ENCODE assay signal across 9 mouse cellular contexts in the genomic region with DNA sequence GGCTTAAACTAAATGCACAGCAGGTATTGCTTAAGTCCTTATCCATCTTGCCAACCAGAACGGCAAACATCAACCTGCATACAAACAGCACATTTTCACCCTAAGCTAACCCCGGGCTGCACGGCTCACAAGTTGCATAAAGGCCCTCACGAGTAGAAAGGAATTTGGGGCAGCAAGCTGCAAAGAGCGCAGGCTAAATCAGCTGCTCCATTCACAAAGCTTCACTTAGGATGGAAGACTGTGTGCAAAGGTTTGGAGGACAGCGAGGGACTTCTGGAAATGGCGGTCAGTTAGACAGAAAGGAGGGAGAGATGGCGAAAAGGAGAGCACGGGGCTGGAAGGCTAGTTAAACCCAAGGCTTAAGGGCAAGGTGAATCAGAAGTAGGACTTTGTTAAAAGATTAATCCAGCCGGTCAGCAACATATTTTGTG. TPM values are rescaled to one million over a fixed set of nuclear protein-coding genes. Genes with fewer than 3 reads are reported as not detected.
DNase-seq lines count a peak whose midpoint lies in the region; ATAC-seq and TF ChIP-seq lines count a peak whose summit lies in the region.
"Had no signal": no experiment of that assay in that cellular context is flagged by ENCODE, and none has a peak within 500 bp of the region (broad histone marks: within the 10 kb centered on the region; RNA-seq: fewer than 3 reads in every experiment).

No protein-coding gene starts in this region.

- H3K4me1 ChIP-seq in lung, adult 2 months (ENCODE audit: control insufficient read depth, insufficient read depth, low read length), result peaks cover 9% of the 10 kb centered on the region
- 0 out of 2 replicates have a peak, but pooled peaks cover 2% of the 10 kb centered on the region for H3K4me1 ChIP-seq in hindbrain, embryonic 11.5 days (replicated peaks; ENCODE audit: control insufficient read depth, insufficient read depth, low read length)
- H3K4me1 ChIP-seq in limb, embryonic 13.5 days, result peaks cover 37% of the 10 kb centered on the region

- DNase-seq in lung, adult 18-20 months, result peak; percentile 42 to 63
- no peak for DNase-seq in lung, adult 2 months
- DNase-seq in hindbrain, embryonic 11.5 days (ENCODE audit: low spot score), result peak; percentile 34
- DNase-seq in spleen, postnatal 36 days (ENCODE audit: low spot score in 2 of 2), result no peak
- DNase-seq in left cerebral cortex, adult 8-10 months (ENCODE audit: low spot score in 2 of 2), result no peak
- no peak for DNase-seq in cerebellum, postnatal 14 days

- TF ChIP-seq POLR2A in lung, adult 2 months (IDR thresholded peaks at IDR 0.05; ENCODE audit: borderline replicate concordance, extremely low read depth, low read depth, low read length), result no peak
- no peak for TF ChIP-seq POLR2A in myocyte (IDR thresholded peaks at IDR 0.05; ENCODE audit: insufficient read length, low read depth)

- H3K79me2 ChIP-seq in myocyte (ENCODE audit: control insufficient read depth, insufficient read depth), result peaks cover 26% of the 10 kb centered on the region

- no peak overlapping the region for H3ac ChIP-seq in myocyte (ENCODE audit: control insufficient read depth, insufficient read length)

- H3K4me3 ChIP-seq in lung, adult 2 months (replicated peaks; ENCODE audit: extremely low read depth, low read depth, low read length), result no peak overlapping the region
- H3K4me3 ChIP-seq in hindbrain, embryonic 11.5 days (ENCODE audit: low read depth, low read length), result no peak overlapping the region
- no peak overlapping the region for H3K4me3 ChIP-seq in limb, embryonic 13.5 days
- no peak overlapping the region for H3K4me3 ChIP-seq in myocyte

- H3K27ac ChIP-seq in hindbrain, embryonic 11.5 days (ENCODE audit: low read depth, low read length), result no peak overlapping the region
- H3K27ac ChIP-seq in limb, embryonic 13.5 days, result no peak overlapping the region

- 45% methylated on average over 10 of the region's 10 CpGs for WGBS in lung, adult 2 months
- 40% methylated on average over 10 of the region's 10 CpGs for WGBS in hindbrain, embryonic 11.5 days
- WGBS in limb, embryonic 13.5 days, result 44% methylated on average over 10 of the region's 10 CpGs

- no peak for ATAC-seq in hindbrain, embryonic 11.5 days (ENCODE audit: low FRiP score)
- no peak for ATAC-seq in limb, embryonic 13.5 days (ENCODE audit: low FRiP score, low read depth)

- H3K27me3 ChIP-seq in hindbrain, embryonic 11.5 days (ENCODE audit: control insufficient read depth, insufficient read depth, low read length), result no peaks in the 10 kb centered on the region
- H3K27me3 ChIP-seq in limb, embryonic 13.5 days, result no peaks in the 10 kb centered on the region; the same call in 1 of the 2 replicates
- no peaks in the 10 kb centered on the region for H3K27me3 ChIP-seq in myocyte (ENCODE audit: control insufficient read depth, insufficient read depth, insufficient read length)

- H3K9ac ChIP-seq in hindbrain, embryonic 11.5 days (ENCODE audit: low read depth, low read length), result no peak overlapping the region
- H3K9ac ChIP-seq in limb, embryonic 13.5 days, result no peak overlapping the region

- TF ChIP-seq CTCF in lung, adult 2 months (IDR thresholded peaks at IDR 0.05; ENCODE audit: insufficient read depth, low read length), result no peak

- H3K4me2 ChIP-seq in hindbrain, embryonic 11.5 days (replicated peaks; ENCODE audit: low read depth, low read length), result no peak overlapping the region
- peak overlapping the region; percentile 88 for H3K4me2 ChIP-seq in limb, embryonic 13.5 days (replicated peaks)
- H3K4me2 ChIP-seq in myocyte (ENCODE audit: low read depth), result peak overlapping the region; percentile 75

- no peaks in the 10 kb centered on the region for H3K36me3 ChIP-seq in hindbrain, embryonic 11.5 days (ENCODE audit: control insufficient read depth, insufficient read depth, low read length)
- no peaks in the 10 kb centered on the region for H3K36me3 ChIP-seq in limb, embryonic 13.5 days
- peaks cover 12% of the 10 kb centered on the region for H3K36me3 ChIP-seq in myocyte (ENCODE audit: control insufficient read depth, insufficient read depth)

- no peaks in the 10 kb centered on the region for H3K9me3 ChIP-seq in hindbrain, embryonic 11.5 days (ENCODE audit: control insufficient read depth, low read length)
- H3K9me3 ChIP-seq in limb, embryonic 13.5 days, result no peaks in the 10 kb centered on the region

TF ChIP-seq in myocyte, 11 proteins besides CTCF, POLR2A, EP300 and RAD21:
- TF ChIP-seq MAX (IDR thresholded peaks at IDR 0.05; ENCODE audit: low read depth) (no peak), REST (IDR thresholded peaks at IDR 0.05; ENCODE audit: insufficient read depth, insufficient read length) (no peak), TCF3 (IDR thresholded peaks at IDR 0.05; ENCODE audit: insufficient read length, low read depth) (no peak), TCF12 (IDR thresholded peaks at IDR 0.05; ENCODE audit: insufficient read depth, poor library complexity, severe bottlenecking) (no peak), MYOD1 (IDR thresholded peaks at IDR 0.05; ENCODE audit: control insufficient read depth in 1 of 3, insufficient read length in 2 of 3, low read depth in 2 of 3) (no peak), POLR2AphosphoS2 (IDR thresholded peaks at IDR 0.05; ENCODE audit: insufficient read length, low read depth) (no peak), SRF (IDR thresholded peaks at IDR 0.05; ENCODE audit: control insufficient read depth, insufficient read length, low read depth) (no peak), E2F4 (IDR thresholded peaks at IDR 0.05; ENCODE audit: insufficient read depth) (no peak), CEBPB (IDR thresholded peaks at IDR 0.05; ENCODE audit: insufficient read depth, poor library complexity, severe bottlenecking) (no peak), USF1 (IDR thresholded peaks at IDR 0.05; ENCODE audit: low read depth) (no peak), MYOG (IDR thresholded peaks at IDR 0.05; ENCODE audit: control insufficient read depth in 1 of 3, insufficient read depth in 1 of 3, insufficient read length in 2 of 3, low read depth in 2 of 3) (no peak)

RNA-seq across cellular contexts. Expression of a gene that starts 1.8 kb away (rescaled TPM):
- polyA plus RNA-seq in lung, adult 2 months (2012; rRNA removed), result 15.9 and 19.8 TPM in 2 replicates
- polyA plus RNA-seq in hindbrain, embryonic 11.5 days (2014; fragmentation: Nextera tagmentation; extraction: Ambion mirVana), result 4.8 and 5.5 TPM in 2 replicates
- polyA plus RNA-seq in limb, embryonic 13.5 days (2015; fragmentation: Nextera tagmentation; extraction: Ambion mirVana), result 18.4 and 19.7 TPM in 2 replicates
- polyA plus RNA-seq in myocyte (2012; fragmentation: generic; extraction: Trizol), result 43.2 TPM
- total RNA-seq in left cerebral cortex, adult 8-10 months (2022), result 10 to 100 TPM; 19.5 to 27.3 (median 21.1) TPM
- total RNA-seq: neutrophil, adult 5-6 weeks had no signal

Comparison
In these comparisons a context has a peak if more than half of its experiments do, and no peak if none do; other contexts are left out.
1. DNase-seq: peak in lung, adult 18-20 months (2 of 2) and hindbrain, embryonic 11.5 days (single experiment); none in lung, adult 2 months (single experiment), spleen, postnatal 36 days (0 of 2), left cerebral cortex, adult 8-10 months (0 of 2) and cerebellum, postnatal 14 days (0 of 2).